Mouse (Mus musculus) liver, postnatal 0 days (tissue): Measurements from ENCODE around the gene Nfatc4.

Experiments used
- CTCF ChIP-seq: sonication (generic); IDR thresholded peaks from 2 replicates; pipeline ENCODE4 v1.5.1; 2016; ENCODE audit warnings: antibody characterized with exemption, low read depth
- EP300 ChIP-seq: IDR thresholded peaks from 2 replicates; pipeline ENCODE4 v1.6.1; 2016; ENCODE audit warnings: antibody characterized with exemption, low read depth, mild to moderate bottlenecking

- TF ChIP-seq CTCF (no peak), EP300 (no peak)
Observed at GRCm38 (mm10) chr14:55862186-55862585, 39.2 kb downstream of the Nfatc4 start.
